Mouse (Mus musculus): ENCODE measurements around the gene Olfr1406.
"Not testable (repeated sequence)": the region's sequence is repeated elsewhere in the genome, so short reads cannot be mapped to it uniquely, and the experiment has no call there.

Olfr1406 gene

GRCm38 (mm10) chr1:173190540-173190939 lies at the start of gene Olfr1406:
Olfr1406 (minus strand) TSS chr1:173190640.
- DNase-seq: no peak

GRCm38 (mm10) chr1:173237004-173237403 lies 46.6 kb upstream of the Olfr1406 start:
- DNase-seq: not testable (repeated sequence)

- DNase-seq: no peak
Observed at GRCm38 (mm10) chr1:173227081-173227480, 36.6 kb upstream of the Olfr1406 start, which contains the start of gene Fcer1a. Fcer1a (minus strand) TSS chr1:173227214.

GRCm38 (mm10) chr1:173216481-173216880 lies 26.0 kb upstream of the Olfr1406 start:
- no peak for DNase-seq

- DNase-seq: no peak
Observed at GRCm38 (mm10) chr1:173212092-173212491, 21.7 kb upstream of the Olfr1406 start, which contains the start of gene Olfr1404. Olfr1404 (plus strand) TSS chr1:173212392.

- no peak for DNase-seq
Observed at GRCm38 (mm10) chr1:173197508-173197907, 7.1 kb upstream of the Olfr1406 start, which contains the start of gene Olfr218. Olfr218 (plus strand) TSS chr1:173197808.

GRCm38 (mm10) chr1:173196359-173196758 lies 5.9 kb upstream of the Olfr1406 start:
- no peak for DNase-seq

GRCm38 (mm10) chr1:173192059-173192458 lies 1.6 kb upstream of the Olfr1406 start:
- no peak for DNase-seq

- no peak for DNase-seq
Observed at GRCm38 (mm10) chr1:173174154-173174842, 16.1 kb downstream of the Olfr1406 start.

- no peak for DNase-seq
Observed at GRCm38 (mm10) chr1:173137274-173137673, 53.2 kb downstream of the Olfr1406 start, which contains the start of gene Olfr1408. Olfr1408 (minus strand) TSS chr1:173137374.

Data from lung, postnatal 4 days (tissue).